Mouse (Mus musculus): ENCODE data around the gene Gpc4. TPM values are rescaled to one million over a fixed set of nuclear protein-coding genes. Genes with fewer than 3 reads are reported as not detected.

Gene Gpc4
- total RNA-seq, 2 experiments from 2014 or later, result 7.1 to 17.6 TPM

DNA sequence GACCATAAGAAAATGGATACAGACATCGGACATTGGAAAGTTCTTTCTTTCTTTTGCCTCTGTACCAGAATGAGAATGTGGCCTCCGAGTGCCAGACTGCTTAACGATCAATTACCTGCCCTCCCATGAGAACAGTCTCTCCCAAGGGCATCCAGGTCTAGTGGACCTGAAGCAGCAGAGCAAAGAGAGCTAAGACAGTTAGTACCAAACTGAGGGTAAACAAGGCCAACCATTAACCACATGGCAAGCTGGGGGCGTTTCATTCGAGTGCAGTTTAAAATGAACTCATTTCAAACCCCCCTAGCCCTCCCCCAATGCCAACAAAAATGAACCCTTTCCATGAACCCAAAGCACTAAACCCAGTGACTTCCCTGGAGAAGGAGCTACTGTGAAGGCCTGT lies 12.1 kb downstream of the Gpc4 start:
- ATAC-seq (replicated peaks; ENCODE audit: low FRiP score, poor library complexity, severe bottlenecking), result no peak

DNA sequence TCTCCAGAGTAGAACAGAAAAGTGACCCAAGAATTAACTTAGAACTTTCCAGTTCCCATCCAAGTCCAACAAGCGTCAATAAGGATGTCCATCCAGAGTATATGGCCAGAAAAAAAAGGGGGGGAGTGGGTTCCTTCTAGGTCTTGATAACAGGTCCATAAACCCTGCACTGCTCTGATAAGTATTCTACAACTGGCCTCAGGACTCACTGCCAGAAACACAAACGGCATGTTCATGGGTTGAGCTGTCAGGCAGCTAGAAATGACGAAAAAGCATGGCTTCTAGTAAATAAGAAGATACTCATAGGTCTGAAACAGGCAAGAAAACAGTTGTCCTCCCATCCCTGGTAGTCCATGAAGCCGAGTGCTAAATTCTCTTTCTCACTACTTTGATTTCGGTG lies 13.5 kb downstream of the Gpc4 start:
- 0 out of 2 replicates have a peak, but pooled peaks have one; percentile 14 for ATAC-seq (replicated peaks; ENCODE audit: low FRiP score, poor library complexity, severe bottlenecking)

DNA sequence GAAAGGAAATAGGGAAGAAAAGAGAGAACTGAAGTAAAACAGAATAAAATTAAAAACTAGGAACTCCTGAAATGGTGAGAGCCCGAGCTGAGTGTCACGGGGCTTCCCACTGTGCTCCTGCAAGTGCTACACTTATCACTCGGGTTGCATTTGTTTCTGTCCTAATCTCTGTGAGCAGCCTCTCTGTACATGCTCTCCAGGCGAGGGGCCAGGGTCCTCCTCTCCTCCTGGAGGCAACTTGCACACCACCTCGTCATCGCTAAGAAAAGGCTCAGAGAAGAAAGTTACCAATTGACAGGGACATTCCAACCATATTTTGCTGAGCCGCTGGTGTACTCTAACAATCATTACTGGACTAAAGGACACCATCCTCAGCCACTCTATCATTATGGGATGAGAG lies 14.0 kb downstream of the Gpc4 start:
- ATAC-seq (replicated peaks; ENCODE audit: low FRiP score, poor library complexity, severe bottlenecking), result peak; percentile 76

DNA sequence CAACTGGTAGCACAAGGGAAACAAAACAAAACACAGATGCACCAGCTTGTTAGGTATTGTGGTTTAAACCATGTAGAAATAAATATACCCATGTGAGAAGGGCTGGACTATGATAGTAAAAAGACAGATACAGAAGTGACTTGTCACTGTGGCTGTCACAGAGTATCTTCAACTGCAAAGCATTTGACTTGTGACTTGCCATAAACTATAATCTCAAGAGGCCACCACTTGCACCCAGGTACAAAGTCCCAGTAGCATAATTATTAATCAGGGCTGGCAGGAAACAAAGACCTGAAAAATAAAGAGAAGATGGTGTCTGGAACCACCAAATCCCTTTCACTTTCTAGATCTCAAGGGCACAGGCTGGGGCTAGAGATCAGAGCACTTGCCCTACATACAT lies 19.5 kb downstream of the Gpc4 start:
- ATAC-seq (replicated peaks; ENCODE audit: low FRiP score, poor library complexity, severe bottlenecking), result no peak

DNA sequence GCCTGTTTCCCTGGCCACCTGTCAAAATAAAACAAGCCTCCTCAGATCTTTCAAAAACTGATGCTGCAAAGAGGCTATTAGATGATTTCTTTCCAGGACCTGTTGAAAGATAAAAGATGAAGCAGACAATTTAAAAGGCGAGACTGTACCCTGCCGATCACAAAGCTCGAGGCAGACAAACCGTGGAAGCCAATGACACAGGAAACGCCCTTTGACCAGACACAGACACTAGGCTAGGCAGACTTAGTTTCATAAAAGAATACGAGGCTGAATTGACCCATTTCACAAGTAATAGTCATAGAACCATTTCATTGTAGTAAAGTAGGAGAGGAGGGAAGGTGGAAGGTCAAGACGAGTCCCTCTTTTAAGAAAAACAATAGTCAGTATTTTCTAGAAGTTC lies 20.6 kb downstream of the Gpc4 start:
- no peak for ATAC-seq (replicated peaks; ENCODE audit: low FRiP score, poor library complexity, severe bottlenecking)

DNA sequence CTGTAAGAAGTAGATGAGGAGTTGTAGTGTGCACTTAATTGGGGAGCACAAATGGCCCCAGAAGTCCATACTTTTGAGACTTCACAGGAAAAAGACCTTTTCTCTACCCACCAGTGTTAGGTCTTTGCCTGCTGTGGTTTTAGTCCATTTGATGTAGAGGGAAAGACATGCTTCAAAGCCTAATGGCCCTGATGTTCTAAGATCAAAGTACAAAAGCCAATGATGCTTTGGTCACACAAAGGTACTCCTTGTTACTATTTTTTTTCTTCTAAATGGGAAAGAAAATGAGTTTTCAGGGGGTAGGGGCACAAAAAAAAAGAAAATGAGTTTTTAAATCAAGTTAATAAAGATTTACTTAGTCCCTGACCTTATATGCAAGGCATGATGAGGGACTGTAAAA lies 24.7 kb downstream of the Gpc4 start:
- no peak for ATAC-seq (replicated peaks; ENCODE audit: low FRiP score, poor library complexity, severe bottlenecking)

DNA sequence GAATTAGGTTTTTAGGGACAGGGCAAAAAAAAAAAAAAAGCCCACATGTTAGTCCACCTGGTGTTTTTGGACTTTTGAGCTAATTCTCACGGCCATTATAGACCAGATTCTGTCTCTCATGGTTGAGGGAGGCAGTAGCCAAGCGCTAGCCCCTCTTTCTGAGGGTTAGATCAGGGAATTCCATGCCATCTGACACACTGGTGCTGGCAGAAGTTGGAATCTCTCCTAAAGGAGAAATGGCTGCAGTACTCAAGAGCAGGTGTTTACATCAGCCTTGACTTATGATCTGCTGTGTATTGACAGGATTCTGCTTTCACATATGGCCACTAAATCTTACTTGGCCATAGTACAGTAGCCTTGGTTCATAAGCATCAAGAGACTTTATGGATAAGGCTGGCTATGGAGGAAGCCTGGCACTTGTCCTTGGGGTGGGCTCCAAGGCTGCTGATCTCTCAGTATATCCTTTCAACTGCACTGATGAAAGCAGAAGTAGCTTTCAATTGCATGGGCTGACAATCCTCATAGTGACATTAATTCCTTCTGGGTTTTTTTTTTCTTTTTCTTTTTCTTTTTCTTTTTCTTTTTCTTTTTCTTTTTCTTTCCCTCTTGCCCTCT lies 26.5 kb downstream of the Gpc4 start:
- ATAC-seq (replicated peaks; ENCODE audit: low FRiP score, poor library complexity, severe bottlenecking), result no peak

DNA sequence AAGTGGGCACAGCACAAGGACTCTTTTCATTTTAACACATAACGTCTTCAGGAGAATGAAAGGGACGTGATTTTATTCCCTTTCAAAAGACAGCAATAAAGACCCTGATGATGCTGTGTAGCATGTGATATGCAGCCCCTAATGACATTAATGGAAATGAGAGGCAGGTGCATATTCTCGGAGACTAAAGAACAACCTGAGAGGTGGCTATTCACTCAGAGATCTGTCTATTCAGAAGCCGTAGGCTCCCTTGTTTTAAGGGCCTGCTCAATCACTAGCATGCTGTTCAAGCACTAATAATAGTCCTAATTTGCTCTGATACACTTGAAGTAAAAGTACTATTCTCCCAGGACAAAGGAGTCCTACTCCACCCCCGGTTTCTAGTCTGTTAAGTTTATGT lies 27.0 kb downstream of the Gpc4 start:
- ATAC-seq (replicated peaks; ENCODE audit: low FRiP score, poor library complexity, severe bottlenecking), result no peak

DNA sequence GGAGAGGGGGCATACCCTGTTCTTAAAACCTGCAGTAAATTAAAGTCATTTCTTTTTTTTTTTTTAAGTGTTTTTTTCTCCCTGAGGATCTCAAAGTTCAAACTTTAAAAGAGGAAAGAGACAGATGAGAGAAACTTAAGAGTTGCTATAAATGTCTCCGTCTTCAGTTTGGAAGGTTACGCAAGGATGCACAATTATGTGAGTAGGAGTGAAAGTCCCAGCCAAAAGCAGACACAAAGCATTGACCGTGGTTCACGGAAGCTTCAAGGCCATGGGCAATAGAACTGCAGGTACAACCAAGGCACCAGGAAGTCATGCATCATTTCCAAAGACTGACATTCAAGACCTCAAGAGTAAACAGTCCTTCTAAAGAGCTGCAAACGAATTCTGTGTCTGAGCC lies 28.5 kb downstream of the Gpc4 start:
- no peak for ATAC-seq (replicated peaks; ENCODE audit: low FRiP score, poor library complexity, severe bottlenecking)

DNA sequence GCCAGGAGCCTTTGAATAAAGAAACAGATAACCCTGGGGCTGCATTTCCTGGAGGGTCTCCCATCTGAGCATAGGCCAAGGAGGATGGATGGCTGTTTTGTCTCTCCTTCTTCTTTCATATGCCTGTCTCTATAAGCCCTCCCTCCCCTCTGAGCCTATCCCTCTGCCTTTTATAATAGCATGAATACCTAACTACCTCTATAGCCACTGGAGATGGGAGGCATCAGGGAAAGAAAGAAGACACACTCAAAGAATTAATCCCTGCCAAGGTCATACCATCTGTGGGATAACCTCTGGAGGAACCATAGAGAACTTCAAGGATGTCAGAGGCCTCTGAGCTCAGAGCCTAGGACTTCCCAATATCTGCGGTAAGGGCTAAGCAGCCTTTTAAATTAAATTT lies 35.4 kb downstream of the Gpc4 start:
- no peak for ATAC-seq (replicated peaks; ENCODE audit: low FRiP score, poor library complexity, severe bottlenecking)

DNA sequence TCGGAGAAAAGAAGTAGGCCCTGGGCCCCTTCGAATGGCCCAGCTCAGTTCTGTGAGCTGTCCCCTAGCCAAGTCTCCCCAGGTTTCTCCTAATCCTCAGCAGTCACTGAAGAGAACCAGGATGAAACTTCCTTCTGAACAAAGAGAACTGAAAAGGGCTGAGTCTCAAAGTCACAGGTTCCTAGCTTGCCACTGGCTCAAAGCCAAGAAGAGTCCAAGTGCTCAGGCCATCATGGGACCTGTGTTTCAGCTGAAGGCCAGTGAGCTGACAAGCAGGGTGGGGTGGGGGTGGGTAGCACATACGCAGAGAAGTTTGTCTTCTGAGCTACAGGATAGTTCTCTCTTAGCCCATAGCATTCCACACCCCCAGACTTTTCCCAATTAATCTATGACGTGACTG lies 36.3 kb downstream of the Gpc4 start:
- ATAC-seq (replicated peaks; ENCODE audit: low FRiP score, poor library complexity, severe bottlenecking), result no peak

DNA sequence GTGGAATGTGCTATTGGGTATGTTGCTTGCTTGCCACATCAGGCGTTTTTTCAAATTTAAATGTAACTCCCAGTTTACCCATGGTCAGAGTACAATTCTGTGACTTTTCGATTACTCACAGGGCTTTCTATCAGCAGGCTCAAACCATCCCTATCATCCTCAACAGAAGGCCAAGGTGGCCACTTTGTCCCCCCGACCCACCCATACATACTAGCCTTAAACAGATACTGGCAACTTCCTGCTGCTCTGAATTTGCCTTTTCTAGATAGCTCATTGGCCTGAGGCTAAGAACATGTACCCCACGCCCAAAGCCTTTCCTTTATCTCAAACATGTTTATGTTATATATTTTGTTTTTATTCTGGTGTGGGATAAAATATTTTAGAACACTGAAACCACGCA lies 51.4 kb downstream of the Gpc4 start:
- ATAC-seq (replicated peaks; ENCODE audit: low FRiP score, poor library complexity, severe bottlenecking), result peak; percentile 90

DNA sequence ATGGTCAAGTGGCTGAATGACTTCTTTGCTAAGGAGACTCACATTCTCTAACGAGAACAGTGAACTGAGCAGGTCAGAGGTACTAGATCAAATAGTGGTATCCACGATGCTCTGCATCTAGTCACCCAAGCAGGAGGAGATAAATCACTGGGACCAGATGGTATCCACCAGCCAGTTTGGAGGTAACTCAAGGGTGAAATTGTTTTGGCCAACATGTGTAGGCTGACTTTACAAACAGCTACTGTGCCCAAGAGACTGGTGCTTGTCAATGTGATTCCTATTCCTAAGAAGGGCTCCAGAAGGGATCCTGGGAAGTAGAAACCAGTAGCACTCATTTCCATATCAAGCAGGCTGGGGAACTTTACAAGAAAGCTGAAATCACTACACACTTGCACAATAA lies 55.4 kb downstream of the Gpc4 start:
- no peak for ATAC-seq (replicated peaks; ENCODE audit: low FRiP score, poor library complexity, severe bottlenecking)

DNA sequence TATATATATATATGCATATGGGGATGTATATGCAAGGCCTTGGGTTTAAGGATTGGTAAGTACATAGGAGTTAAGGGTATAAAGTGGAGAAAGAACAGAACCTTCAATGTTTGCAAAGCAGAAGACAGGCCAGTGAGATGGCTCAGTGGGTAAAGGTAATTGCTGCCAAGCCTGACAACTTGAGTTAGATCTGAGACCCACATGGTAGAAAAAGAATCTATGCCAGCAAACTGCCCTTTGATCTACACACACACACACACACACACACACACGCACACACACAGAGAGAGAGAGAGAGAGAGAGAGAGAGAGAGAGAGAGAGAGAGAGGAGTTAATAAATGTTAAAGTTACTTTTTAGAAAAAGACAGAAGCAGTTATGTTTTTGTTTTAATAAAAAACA lies 56.1 kb downstream of the Gpc4 start:
- ATAC-seq (replicated peaks; ENCODE audit: low FRiP score, poor library complexity, severe bottlenecking), result no peak

DNA sequence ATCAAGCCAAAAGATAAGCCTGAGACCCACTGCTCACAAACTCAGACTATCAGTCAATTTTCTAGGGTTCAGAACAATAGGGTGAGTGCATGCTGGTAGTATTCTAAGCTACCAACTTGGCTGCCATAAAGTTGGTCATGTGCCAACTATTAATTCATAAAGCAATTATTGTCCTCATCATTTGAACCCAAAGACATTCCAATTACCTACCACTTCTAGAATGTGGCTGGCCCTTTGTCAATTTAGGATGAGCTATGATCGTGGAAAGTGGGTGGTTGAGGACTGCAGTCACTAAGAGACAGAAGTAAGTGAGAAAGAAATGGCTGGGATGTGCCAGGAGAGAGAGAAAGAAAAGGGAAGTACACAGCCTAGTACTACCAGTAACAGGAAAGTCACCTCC lies 61.3 kb downstream of the Gpc4 start:
- ATAC-seq (replicated peaks; ENCODE audit: low FRiP score, poor library complexity, severe bottlenecking), result no peak

DNA sequence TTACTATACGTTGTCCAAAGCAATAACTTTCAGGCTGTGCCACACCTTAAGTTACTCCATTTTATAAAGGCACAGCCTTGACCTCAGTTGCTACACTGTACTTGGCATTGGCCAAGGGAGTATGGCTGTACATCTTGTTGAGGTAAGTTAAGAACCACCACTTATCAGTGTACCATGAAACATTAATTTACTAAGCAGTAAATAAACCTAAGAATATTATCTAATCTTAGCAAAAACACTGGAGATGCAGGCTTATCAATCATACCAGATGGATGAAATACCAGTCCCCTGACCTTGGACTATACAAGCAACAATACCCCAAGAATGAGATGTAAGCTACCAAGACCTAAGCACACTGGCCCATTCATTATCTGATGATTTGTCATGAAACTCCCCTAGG lies 63.1 kb downstream of the Gpc4 start:
- peak; percentile 57 for ATAC-seq (replicated peaks; ENCODE audit: low FRiP score, poor library complexity, severe bottlenecking)

DNA sequence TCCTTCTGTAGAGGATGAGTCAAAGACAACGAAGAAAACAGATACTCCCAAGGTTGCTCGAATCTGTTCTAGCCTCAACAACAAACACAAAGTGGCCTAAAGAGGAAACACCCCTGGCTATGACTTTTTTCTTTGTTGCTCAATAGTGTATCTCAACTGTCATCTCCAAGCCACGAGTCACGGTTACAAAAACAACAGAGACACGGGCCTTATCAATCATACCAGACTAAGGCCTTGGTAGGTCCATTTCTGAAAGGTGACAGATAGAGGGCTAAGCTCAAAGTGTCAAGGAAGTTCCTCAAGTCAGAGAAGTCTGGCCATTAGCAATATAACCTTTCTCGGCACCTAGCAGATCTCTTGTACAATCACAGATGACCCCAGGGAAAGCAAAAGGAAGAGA lies 63.6 kb downstream of the Gpc4 start:
- ATAC-seq (replicated peaks; ENCODE audit: low FRiP score, poor library complexity, severe bottlenecking), result peak; percentile 83

DNA sequence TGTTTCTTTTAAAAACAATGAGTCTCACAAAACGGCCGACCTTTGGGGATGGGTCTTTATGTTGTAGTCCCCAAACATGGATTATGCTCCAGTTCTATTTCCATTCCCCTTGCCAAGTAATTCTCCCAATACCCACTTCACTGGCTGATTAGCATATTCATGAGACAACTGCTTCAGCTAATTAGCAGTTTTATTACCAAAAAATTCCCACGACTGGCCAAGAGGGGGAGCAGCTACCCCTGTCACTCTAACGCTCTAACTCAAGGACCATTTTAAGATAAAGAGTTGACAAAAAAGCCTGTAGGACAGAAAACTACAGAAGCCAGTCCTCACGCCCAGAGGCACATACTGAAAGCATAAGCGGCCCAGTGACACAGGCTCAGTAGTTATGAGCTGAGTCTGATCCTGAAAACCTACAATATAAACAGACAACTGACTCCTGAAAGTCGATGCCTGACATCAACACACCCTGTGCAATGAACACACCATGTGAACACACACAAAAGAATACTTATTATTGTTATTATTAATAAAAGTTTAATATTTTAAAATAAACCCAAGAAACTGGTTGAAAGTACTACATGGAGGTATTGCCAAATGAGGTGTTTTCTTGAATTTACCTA lies 77.2 kb downstream of the Gpc4 start:
- ATAC-seq (replicated peaks; ENCODE audit: low FRiP score, poor library complexity, severe bottlenecking), result peak; percentile 78

DNA sequence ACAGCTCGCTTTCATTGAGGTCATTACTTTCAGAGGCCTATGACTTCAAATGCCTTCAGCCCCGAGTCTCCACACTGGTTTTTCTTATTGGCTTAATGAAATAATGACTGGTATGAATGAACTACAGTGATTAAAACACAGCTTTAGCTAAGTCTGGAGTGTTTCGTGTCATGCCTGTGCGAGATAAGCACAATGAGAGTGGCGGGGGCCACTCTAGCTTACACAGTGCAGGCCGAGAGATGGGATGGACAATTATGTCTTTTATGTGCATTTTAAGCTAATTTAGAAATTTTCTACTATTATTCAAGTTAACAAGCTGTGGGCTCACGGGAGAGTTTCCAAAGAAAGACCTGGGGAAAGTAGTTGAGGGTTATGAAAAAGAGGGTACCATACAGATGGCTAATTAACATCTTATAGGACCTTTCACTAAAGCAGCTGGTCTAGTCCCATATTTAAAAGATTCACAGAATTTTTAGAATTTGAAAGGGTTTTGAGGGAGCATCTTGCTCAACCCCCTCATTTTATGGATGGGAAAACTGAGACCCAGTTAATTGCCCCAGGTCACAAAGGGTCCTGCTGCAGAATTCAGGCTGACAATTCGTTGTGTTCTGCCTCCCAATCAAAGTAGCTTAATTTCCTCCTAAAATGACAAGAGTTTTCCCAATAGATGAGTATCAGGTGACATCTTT lies 78.0 kb downstream of the Gpc4 start:
- ATAC-seq (replicated peaks; ENCODE audit: low FRiP score, poor library complexity, severe bottlenecking), result no peak

DNA sequence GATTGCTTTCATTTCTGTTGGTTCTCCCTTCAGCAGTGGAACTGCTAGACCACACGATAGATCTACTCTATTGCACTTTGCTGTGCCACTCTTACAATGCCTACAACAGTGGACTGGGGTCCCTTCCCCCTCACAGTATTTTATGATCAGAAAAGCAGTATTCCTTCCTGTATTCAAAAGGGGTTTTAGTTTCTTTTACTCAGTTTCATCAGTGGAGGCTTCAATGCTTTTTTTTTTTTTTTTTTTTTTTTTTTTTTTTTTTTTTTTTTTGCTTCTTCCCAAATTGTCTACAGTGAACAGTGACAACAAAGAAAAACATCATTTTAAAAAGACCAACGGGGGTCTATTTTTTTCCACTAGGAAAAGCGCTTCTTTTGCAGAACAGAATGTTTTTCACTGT lies 81.5 kb downstream of the Gpc4 start:
- ATAC-seq (replicated peaks; ENCODE audit: low FRiP score, poor library complexity, severe bottlenecking), result no peak

DNA sequence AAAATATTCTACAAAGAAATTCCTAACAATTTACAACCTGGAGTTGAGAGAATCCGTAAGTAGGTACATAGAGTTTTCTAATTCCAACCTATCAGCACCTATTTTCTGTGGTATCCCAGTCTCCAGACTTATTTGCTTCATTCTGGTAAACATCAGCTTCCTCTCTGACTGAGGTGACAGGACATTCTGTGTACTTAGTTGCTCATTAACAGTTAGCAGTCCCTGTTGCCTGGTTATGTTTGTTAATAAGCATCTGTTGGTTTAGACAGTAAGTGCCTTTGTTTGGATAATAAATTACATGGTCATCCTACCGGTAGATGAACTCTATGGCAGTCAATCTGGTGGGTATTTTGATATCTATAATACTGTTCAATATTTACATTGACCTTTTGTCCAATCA lies 92.6 kb downstream of the Gpc4 start:
- ATAC-seq (replicated peaks; ENCODE audit: low FRiP score, poor library complexity, severe bottlenecking), result no peak

DNA sequence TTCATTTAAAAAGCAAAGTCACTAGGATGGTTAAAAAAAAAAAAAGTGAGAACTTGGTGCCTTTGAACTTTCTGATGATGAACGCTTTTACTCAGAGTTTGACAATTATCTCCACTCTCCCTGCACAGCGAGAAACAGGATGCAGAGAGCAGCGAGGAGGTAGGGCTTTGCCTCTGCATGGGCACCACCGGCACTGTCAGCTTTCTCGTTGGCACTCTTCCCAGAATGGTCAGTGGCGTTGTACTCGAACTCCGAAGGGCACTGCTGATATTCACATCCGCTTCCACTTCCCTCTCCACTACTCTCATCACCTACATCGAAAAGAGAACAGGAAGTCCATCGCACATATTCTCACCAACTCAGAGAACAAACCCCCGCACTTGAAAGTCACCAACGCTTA lies 111.6 kb downstream of the Gpc4 start:
- ATAC-seq (replicated peaks; ENCODE audit: low FRiP score, poor library complexity, severe bottlenecking), result no peak
